Mouse (Mus musculus): ENCODE measurements around the gene Zmynd8. TPM values are rescaled to one million over a fixed set of nuclear protein-coding genes. Genes with fewer than 3 reads are reported as not detected.

The Zmynd8 gene
- polyA plus RNA-seq, 1 experiment from 2014 or later, result 47.6 TPM

DNA sequence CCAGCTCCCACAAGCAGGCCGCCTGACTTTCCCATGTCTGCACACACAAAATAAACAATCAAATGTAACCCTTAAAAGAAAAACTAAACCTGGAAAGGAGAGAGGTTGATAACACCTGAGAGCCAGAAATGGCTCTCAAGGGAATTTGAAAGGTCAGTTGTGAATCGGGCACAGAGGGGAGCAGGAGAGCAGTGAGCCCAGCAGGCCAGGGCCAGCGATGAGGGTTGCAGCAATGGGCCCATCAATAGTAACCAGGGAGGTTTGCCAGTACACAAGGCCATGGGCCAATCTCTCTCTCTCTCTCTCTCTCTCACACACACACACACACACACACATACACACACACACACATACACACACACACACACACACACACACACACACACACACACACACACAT is 34.0 kb downstream of the Zmynd8 start:
- peaks cover 38% of the 10 kb centered on the region for H3K4me1 ChIP-seq (ENCODE audit: control insufficient read depth, insufficient read depth, low read length)
- no peak overlapping the region for H3K4me3 ChIP-seq (ENCODE audit: low read depth, low read length)
- H3K4me2 ChIP-seq, result no peak overlapping the region
- no peak overlapping the region for H3K27ac ChIP-seq (ENCODE audit: low read depth, low read length)
- no peak for ATAC-seq (replicated peaks; ENCODE audit: insufficient number of reproducible peaks, low FRiP score, low TSS enrichment)
- no peaks in the 10 kb centered on the region for H3K27me3 ChIP-seq (ENCODE audit: control insufficient read depth, insufficient read depth, low read length)
- peaks cover 2% of the 10 kb centered on the region; the same call in 1 of the 2 replicates for H3K36me3 ChIP-seq (ENCODE audit: control insufficient read depth, insufficient read depth, low read length)
- no peak overlapping the region for H3K9ac ChIP-seq (ENCODE audit: low read depth, low read length)
- no peaks in the 10 kb centered on the region for H3K9me3 ChIP-seq (replicated peaks; ENCODE audit: control insufficient read depth, low read length)
- 79% methylated on average over 3 of the region's 3 CpGs for WGBS (ENCODE audit: insufficient replicate concordance)

- ATAC-seq (replicated peaks; ENCODE audit: insufficient number of reproducible peaks, low FRiP score, low TSS enrichment), result 0 out of 2 replicates have a peak, but pooled peaks have one; percentile 19
- no peak overlapping the region for H3K9ac ChIP-seq (ENCODE audit: low read depth, low read length)
- no peak overlapping the region for H3K27ac ChIP-seq (ENCODE audit: low read depth, low read length)
- no peaks in the 10 kb centered on the region for H3K36me3 ChIP-seq (ENCODE audit: control insufficient read depth, insufficient read depth, low read length)
- WGBS (ENCODE audit: insufficient replicate concordance), result 83% methylated on average over 26 of the region's 26 CpGs
- no peaks in the 10 kb centered on the region for H3K27me3 ChIP-seq (ENCODE audit: control insufficient read depth, insufficient read depth, low read length)
- H3K4me2 ChIP-seq, result no peak overlapping the region
- H3K4me1 ChIP-seq (ENCODE audit: control insufficient read depth, insufficient read depth, low read length), result peaks cover 40% of the 10 kb centered on the region
- no peaks in the 10 kb centered on the region for H3K9me3 ChIP-seq (replicated peaks; ENCODE audit: control insufficient read depth, low read length)
- H3K4me3 ChIP-seq (ENCODE audit: low read depth, low read length), result no peak overlapping the region
Observed at GRCm38 (mm10) chr2:165861683-165862594, 36.9 kb downstream of the Zmynd8 start.

DNA sequence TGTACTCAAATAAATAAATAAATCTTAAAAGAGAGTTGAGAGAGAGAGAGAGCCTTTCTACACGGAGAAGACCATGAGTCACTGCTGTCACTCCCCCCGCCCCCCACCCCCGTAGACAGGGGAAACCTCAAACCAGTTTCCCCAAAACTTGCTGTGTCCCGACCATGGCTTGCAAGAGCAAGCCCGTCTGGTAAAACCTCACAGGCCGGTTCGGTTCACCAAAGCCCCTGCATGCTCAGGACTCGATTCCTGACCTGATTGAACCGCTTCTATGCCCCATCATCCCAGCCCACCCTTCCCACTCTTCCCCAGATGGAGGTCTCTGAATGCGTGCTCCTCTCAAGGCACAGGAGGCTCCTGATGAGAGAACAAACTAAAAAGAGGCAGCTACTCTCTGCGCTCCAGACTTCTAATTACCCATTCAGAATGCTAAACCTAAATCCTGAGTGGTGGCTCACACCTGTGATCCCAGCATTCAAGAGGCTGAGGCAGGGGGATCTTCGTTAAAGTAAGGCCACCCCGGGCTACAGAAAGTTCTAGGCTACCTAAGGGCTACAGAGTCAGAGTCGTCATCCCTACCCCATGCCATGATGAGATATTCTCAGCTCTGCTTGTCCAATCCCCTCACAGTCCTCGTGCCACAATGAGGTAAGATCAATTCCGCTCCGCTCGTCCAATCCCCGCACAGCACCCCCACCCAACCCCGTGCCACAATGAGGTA is 37.7 kb downstream of the Zmynd8 start:
- H3K9me3 ChIP-seq (replicated peaks; ENCODE audit: control insufficient read depth, low read length), result no peaks in the 10 kb centered on the region
- WGBS (ENCODE audit: insufficient replicate concordance), result 93% methylated on average over 20 of the region's 20 CpGs
- peaks cover 40% of the 10 kb centered on the region for H3K4me1 ChIP-seq (ENCODE audit: control insufficient read depth, insufficient read depth, low read length)

DNA sequence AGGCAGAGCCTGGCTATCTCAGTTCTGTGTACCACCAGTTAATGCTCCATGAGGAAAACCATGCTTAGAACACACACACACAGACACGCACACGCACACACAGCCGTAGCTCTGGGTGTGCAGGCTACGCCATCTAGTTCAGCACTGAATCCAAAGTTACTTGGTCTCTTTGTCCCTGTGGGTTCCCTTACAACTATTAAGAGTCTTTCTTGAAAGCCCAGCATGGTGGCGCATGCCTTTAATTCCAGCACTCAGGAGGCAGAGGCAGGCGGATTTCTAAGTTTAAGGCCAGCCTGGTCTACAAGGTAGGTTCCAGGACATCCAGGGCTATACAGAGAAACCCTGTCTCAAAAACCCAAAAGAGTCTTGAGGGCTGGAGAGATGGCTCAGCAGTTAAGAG is 38.4 kb downstream of the Zmynd8 start:
- Histone ChIP-seq H3K36me3 (ENCODE audit: control insufficient read depth, insufficient read depth, low read length) (no peaks in the 10 kb centered on the region), H3K4me1 (ENCODE audit: control insufficient read depth, insufficient read depth, low read length) (peaks cover 45% of the 10 kb centered on the region), H3K9ac (ENCODE audit: low read depth, low read length) (no peak overlapping the region), H3K4me2 (no peak overlapping the region), H3K4me3 (ENCODE audit: low read depth, low read length) (no peak overlapping the region), H3K9me3 (replicated peaks; ENCODE audit: control insufficient read depth, low read length) (no peaks in the 10 kb centered on the region), H3K27me3 (ENCODE audit: control insufficient read depth, insufficient read depth, low read length) (no peaks in the 10 kb centered on the region), H3K27ac (ENCODE audit: low read depth, low read length) (peak overlapping the region; percentile 37; the same call in 1 of the 2 replicates)
- no peak for ATAC-seq (replicated peaks; ENCODE audit: insufficient number of reproducible peaks, low FRiP score, low TSS enrichment)
- 92% methylated on average over 6 of the region's 6 CpGs for WGBS (ENCODE audit: insufficient replicate concordance)

More for the DNA sequence above, 37.7 kb downstream of the Zmynd8 start:
- ATAC-seq (replicated peaks; ENCODE audit: insufficient number of reproducible peaks, low FRiP score, low TSS enrichment), result no peak
- no peaks in the 10 kb centered on the region for H3K36me3 ChIP-seq (ENCODE audit: control insufficient read depth, insufficient read depth, low read length)
- no peak overlapping the region for H3K27ac ChIP-seq (ENCODE audit: low read depth, low read length)
- no peak overlapping the region for H3K4me2 ChIP-seq
- no peaks in the 10 kb centered on the region for H3K27me3 ChIP-seq (ENCODE audit: control insufficient read depth, insufficient read depth, low read length)
- no peak overlapping the region for H3K4me3 ChIP-seq (ENCODE audit: low read depth, low read length)
- H3K9ac ChIP-seq (ENCODE audit: low read depth, low read length), result no peak overlapping the region

GRCm38 (mm10) chr2:165858453-165859384 is 40.1 kb downstream of the Zmynd8 start:
- Histone ChIP-seq H3K36me3 (ENCODE audit: control insufficient read depth, insufficient read depth, low read length) (no peaks in the 10 kb centered on the region), H3K27me3 (ENCODE audit: control insufficient read depth, insufficient read depth, low read length) (no peaks in the 10 kb centered on the region), H3K9ac (ENCODE audit: low read depth, low read length) (peak overlapping the region; percentile 55), H3K4me1 (ENCODE audit: control insufficient read depth, insufficient read depth, low read length) (peaks cover 59% of the 10 kb centered on the region), H3K9me3 (replicated peaks; ENCODE audit: control insufficient read depth, low read length) (no peaks in the 10 kb centered on the region), H3K4me2 (peak overlapping the region; percentile 48), H3K4me3 (ENCODE audit: low read depth, low read length) (peak overlapping the region; percentile 13), H3K27ac (ENCODE audit: low read depth, low read length) (peak overlapping the region; percentile 87)
- ATAC-seq (replicated peaks; ENCODE audit: insufficient number of reproducible peaks, low FRiP score, low TSS enrichment), result no peak
- WGBS (ENCODE audit: insufficient replicate concordance), result 20% methylated on average over 12 of the region's 12 CpGs

GRCm38 (mm10) chr2:165857841-165858426 is 40.9 kb downstream of the Zmynd8 start:
- Histone ChIP-seq H3K36me3 (ENCODE audit: control insufficient read depth, insufficient read depth, low read length) (no peaks in the 10 kb centered on the region), H3K27me3 (ENCODE audit: control insufficient read depth, insufficient read depth, low read length) (no peaks in the 10 kb centered on the region), H3K4me3 (ENCODE audit: low read depth, low read length) (peak overlapping the region; percentile 13), H3K9ac (ENCODE audit: low read depth, low read length) (peak overlapping the region; percentile 61), H3K4me2 (peak overlapping the region; percentile 48), H3K27ac (ENCODE audit: low read depth, low read length) (peak overlapping the region; percentile 87), H3K9me3 (replicated peaks; ENCODE audit: control insufficient read depth, low read length) (no peaks in the 10 kb centered on the region), H3K4me1 (ENCODE audit: control insufficient read depth, insufficient read depth, low read length) (peaks cover 67% of the 10 kb centered on the region)
- 4% methylated on average over 22 of the region's 22 CpGs for WGBS (ENCODE audit: insufficient replicate concordance)
- no peak for ATAC-seq (replicated peaks; ENCODE audit: insufficient number of reproducible peaks, low FRiP score, low TSS enrichment)

GRCm38 (mm10) chr2:165857395-165857831 is 41.4 kb downstream of the Zmynd8 start:
- no peaks in the 10 kb centered on the region for H3K9me3 ChIP-seq (replicated peaks; ENCODE audit: control insufficient read depth, low read length)
- H3K4me1 ChIP-seq (ENCODE audit: control insufficient read depth, insufficient read depth, low read length), result peaks cover 72% of the 10 kb centered on the region
- peak overlapping the region; percentile 87 for H3K27ac ChIP-seq (ENCODE audit: low read depth, low read length)
- H3K4me3 ChIP-seq (ENCODE audit: low read depth, low read length), result 0 out of 2 replicates have a peak overlapping the region, but pooled peaks have one; percentile 13
- 34% methylated on average over 4 of the region's 4 CpGs for WGBS (ENCODE audit: insufficient replicate concordance)
- no peak for ATAC-seq (replicated peaks; ENCODE audit: insufficient number of reproducible peaks, low FRiP score, low TSS enrichment)
- H3K9ac ChIP-seq (ENCODE audit: low read depth, low read length), result peak overlapping the region; percentile 61
- H3K27me3 ChIP-seq (ENCODE audit: control insufficient read depth, insufficient read depth, low read length), result no peaks in the 10 kb centered on the region
- peak overlapping the region; percentile 48 for H3K4me2 ChIP-seq
- no peaks in the 10 kb centered on the region for H3K36me3 ChIP-seq (ENCODE audit: control insufficient read depth, insufficient read depth, low read length)
